Mouse (Mus musculus) hindbrain, embryonic 11.5 days (tissue): Measurements from ENCODE around the gene Wdr82. TPM values are rescaled to one million over a fixed set of nuclear protein-coding genes. Genes with fewer than 3 reads are reported as not detected.

Experiments
- ATAC-seq: fragments of 200-750 bp; cut with Nextera tagmentation; 2 replicates; pipeline ENCODE4 v1.8.0; 2017; ENCODE audit warnings: mild to moderate bottlenecking, moderate TSS enrichment, moderate library complexity; ENCODE audit not compliant: low FRiP score
- DNase-seq: peaks from one replicate; pipeline ENCODE4 v3.0.0-alpha.2; 2015; ENCODE audit warnings: low spot score
- H3K27ac ChIP-seq: fragments of 300-500 bp; sonication (generic); 2 replicates; pipeline ENCODE4 v1.5.1; 2014; ENCODE audit warnings: mild to moderate bottlenecking, low read depth, low read length
- H3K27me3 ChIP-seq: fragments of 300-500 bp; sonication (generic); 2 replicates; pipeline ENCODE4 v1.6.1; 2014; ENCODE audit warnings: mild to moderate bottlenecking, low read length, moderate library complexity, mixed read lengths; ENCODE audit not compliant: control insufficient read depth, insufficient read depth
- H3K36me3 ChIP-seq: fragments of 300-500 bp; sonication (generic); 2 replicates; pipeline ENCODE4 v1.6.1; 2014; ENCODE audit warnings: mild to moderate bottlenecking, low read length, moderate library complexity, mixed read lengths; ENCODE audit not compliant: control insufficient read depth, insufficient read depth
- H3K4me1 ChIP-seq: fragments of 300-500 bp; sonication (generic); replicated peaks from 2 replicates; pipeline ENCODE4 v1.6.1; 2014; ENCODE audit warnings: low read length, mixed read lengths; ENCODE audit not compliant: control insufficient read depth, insufficient read depth
- H3K4me2 ChIP-seq: fragments of 300-500 bp; sonication (generic); replicated peaks from 2 replicates; pipeline ENCODE4 v1.6.1; 2014; ENCODE audit warnings: mild to moderate bottlenecking, low read depth, low read length
- H3K4me3 ChIP-seq: fragments of 300-500 bp; sonication (generic); 2 replicates; pipeline ENCODE4 v1.5.1; 2014; ENCODE audit warnings: low read depth, low read length
- H3K9ac ChIP-seq: fragments of 300-500 bp; sonication (generic); 2 replicates; pipeline ENCODE4 v1.6.1; 2014; ENCODE audit warnings: low read depth, low read length
- H3K9me3 ChIP-seq: fragments of 300-500 bp; sonication (generic); 2 replicates; pipeline ENCODE4 v1.6.1; 2016; ENCODE audit warnings: low read length; ENCODE audit not compliant: control insufficient read depth
- WGBS: fragments of 180-500 bp; shearing (Covaris S2); extraction: QIAGEN DNeasy Blood & Tissue Kit; methylation state at CpG from one replicate; pipeline ENCODE4 v1.1.7; 2014; 5-methylcytosine and 5-hydroxymethylcytosine counted together
- polyA plus RNA-seq: library from polyadenylated mRNA; unstranded; fragments of >200 nt; fragmentation: Nextera tagmentation; extraction: Ambion mirVana; gene quantifications from 2 replicates; pipeline ENCODE4 v1.2.1, GENCODE M21; 2014

Wdr82 gene
- polyA plus RNA-seq, 1 experiment from 2014 or later, result 32.8 TPM

DNA sequence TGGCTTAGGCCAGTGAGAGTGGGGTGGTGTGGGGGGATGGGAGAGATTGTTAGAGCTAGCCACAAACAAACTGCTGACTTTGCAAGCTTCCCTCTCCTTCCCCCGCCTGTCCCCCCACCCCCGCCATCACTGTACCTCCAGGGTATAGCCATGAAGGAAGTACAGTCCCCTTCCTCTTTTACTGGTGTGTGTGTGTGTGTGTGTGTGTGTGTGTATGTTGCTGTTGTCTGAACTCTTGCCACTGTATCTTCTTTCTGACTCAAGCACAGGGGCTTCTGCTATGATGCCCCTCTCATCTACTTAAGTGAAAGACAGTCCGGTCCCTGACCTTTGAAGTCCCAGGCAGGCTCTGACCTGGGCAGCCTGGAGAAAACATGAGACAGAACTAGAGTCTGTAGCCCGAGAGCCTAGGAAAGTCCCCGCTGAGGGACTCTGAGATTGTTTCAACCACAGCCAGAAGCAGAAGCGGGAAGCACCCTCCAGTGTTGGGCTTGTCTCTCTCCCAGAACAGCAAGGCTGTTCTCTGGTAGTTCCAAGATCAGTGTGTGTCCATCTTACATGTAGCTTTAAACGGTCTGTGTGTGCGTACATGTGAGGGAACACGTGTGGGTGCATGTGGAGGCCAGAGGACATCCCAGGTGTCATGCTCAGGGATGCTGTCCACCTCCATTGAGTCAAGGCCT, 59.5 kb downstream of the Wdr82 start:
- Histone ChIP-seq H3K9me3 (no peaks in the 10 kb centered on the region), H3K27me3 (peaks cover 4% of the 10 kb centered on the region; the same call in 1 of the 2 replicates), H3K4me3 (no peak overlapping the region), H3K4me1 (no peaks in the 10 kb centered on the region; the same call in 1 of the 2 replicates), H3K27ac (no peak overlapping the region), H3K9ac (no peak overlapping the region), H3K36me3 (peaks cover 4% of the 10 kb centered on the region), H3K4me2 (no peak overlapping the region)
- WGBS, result 81% methylated on average over 9 of the region's 9 CpGs
- DNase-seq (no peak), ATAC-seq (no peak)

DNA sequence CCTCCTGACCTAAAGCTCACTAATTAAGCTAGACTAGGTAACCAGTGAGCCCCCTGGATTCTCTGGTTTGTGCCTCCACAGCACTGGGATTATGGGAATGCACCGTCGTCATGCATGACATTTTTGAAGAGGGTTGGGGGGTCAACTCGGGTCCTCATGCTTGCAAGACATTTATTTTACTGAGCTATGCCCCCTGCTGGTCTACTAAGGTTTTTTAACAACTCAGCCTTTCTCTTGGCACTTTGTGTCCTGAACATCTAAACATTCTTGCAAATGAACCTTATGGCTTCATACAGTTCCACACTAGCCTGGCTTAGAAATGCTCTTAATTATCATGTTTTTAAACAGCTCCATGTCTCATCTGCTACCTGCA, 60.0 kb downstream of the Wdr82 start:
- ATAC-seq (no peak), DNase-seq (no peak)
- H3K4me3 ChIP-seq, result no peak overlapping the region
- peaks cover 4% of the 10 kb centered on the region for H3K36me3 ChIP-seq
- no peak overlapping the region for H3K4me2 ChIP-seq
- H3K9me3 ChIP-seq, result no peaks in the 10 kb centered on the region
- H3K27ac ChIP-seq, result no peak overlapping the region
- H3K27me3 ChIP-seq, result peaks cover 4% of the 10 kb centered on the region; the same call in 1 of the 2 replicates
- no peaks in the 10 kb centered on the region; the same call in 1 of the 2 replicates for H3K4me1 ChIP-seq
- WGBS, result 60% methylated on average over 3 of the region's 3 CpGs
- no peak overlapping the region for H3K9ac ChIP-seq

DNA sequence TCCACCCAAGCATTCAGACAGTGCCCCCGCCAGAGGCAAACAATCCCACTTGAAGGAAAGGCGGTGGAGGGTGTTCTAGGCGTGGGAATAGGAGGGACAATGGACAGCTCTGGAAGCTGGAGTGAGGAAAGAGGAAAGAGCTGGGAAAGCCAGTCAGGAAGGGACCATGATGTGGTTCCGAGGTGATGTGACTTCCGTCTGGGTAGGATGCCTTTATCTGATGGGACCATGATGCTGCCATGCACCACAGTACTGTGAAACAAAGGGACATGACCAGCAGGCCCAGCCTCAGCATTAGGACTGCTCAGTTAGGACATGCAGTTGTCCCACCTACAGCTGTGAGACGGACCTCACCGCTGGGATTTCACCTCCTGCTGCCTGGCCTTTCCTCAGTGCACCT, 60.5 kb downstream of the Wdr82 start:
- H3K4me1 ChIP-seq, result no peaks in the 10 kb centered on the region
- H3K9ac ChIP-seq, result no peak overlapping the region
- H3K27me3 ChIP-seq, result peaks cover 2% of the 10 kb centered on the region; the same call in 1 of the 2 replicates
- DNase-seq, result no peak
- 83% methylated on average over 7 of the region's 7 CpGs for WGBS
- ATAC-seq, result no peak
- no peaks in the 10 kb centered on the region for H3K9me3 ChIP-seq
- no peak overlapping the region for H3K4me2 ChIP-seq
- no peak overlapping the region for H3K27ac ChIP-seq
- no peak overlapping the region for H3K4me3 ChIP-seq
- peaks cover 4% of the 10 kb centered on the region for H3K36me3 ChIP-seq

DNA sequence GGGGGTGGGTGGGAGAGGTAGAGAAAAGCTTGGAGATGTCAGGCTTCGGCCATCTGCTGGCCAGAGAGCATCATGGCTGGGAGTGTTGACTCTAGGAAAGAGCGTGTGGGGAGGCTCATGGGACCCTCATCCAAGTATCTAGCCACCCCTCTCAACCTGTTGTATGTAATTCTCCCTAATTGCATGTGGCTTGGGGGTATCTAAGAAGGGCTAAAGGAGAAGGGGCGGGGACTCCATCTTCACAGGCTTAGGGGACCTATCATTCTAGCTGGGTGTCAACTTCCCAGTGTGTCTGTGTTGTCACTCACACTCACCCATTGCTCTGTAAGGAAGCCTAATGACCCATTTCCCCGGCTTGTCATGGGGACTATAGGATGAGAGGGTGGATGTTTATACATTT, 61.1 kb downstream of the Wdr82 start:
- Histone ChIP-seq H3K4me3 (no peak overlapping the region), H3K9ac (no peak overlapping the region), H3K36me3 (peaks cover 6% of the 10 kb centered on the region), H3K4me2 (no peak overlapping the region), H3K27me3 (no peaks in the 10 kb centered on the region; the same call in 1 of the 2 replicates), H3K9me3 (no peaks in the 10 kb centered on the region), H3K4me1 (no peaks in the 10 kb centered on the region), H3K27ac (no peak overlapping the region)
- no peak for ATAC-seq
- no peak for DNase-seq
- WGBS, result 88% methylated on average over 4 of the region's 4 CpGs

DNA sequence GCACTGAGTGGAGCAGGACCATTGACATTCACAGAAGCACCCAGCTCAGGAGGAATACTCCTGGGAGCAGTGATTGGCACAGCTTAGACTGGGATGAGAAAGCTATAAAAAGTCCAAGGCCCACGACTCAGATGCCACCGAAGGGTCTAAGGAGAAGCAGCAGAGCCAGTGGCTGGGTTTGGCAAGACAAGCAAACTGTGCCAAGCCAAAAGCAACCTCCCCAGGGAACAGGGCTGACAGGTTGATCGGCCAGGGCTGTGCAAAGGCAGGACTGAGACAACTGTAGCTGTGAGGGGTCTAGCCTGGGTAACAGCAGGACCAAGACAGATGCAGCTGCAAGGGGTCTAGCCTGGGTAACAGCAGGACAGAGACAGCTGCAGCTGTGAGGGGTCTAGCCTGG, 62.2 kb downstream of the Wdr82 start:
- Histone ChIP-seq H3K4me1 (no peaks in the 10 kb centered on the region), H3K4me3 (no peak overlapping the region), H3K9me3 (no peaks in the 10 kb centered on the region), H3K4me2 (no peak overlapping the region), H3K27ac (no peak overlapping the region), H3K36me3 (peaks cover 8% of the 10 kb centered on the region), H3K27me3 (no peaks in the 10 kb centered on the region; the same call in 1 of the 2 replicates), H3K9ac (no peak overlapping the region)
- WGBS, result 91% methylated on average over 3 of the region's 3 CpGs
- ATAC-seq (no peak), DNase-seq (no peak)

DNA sequence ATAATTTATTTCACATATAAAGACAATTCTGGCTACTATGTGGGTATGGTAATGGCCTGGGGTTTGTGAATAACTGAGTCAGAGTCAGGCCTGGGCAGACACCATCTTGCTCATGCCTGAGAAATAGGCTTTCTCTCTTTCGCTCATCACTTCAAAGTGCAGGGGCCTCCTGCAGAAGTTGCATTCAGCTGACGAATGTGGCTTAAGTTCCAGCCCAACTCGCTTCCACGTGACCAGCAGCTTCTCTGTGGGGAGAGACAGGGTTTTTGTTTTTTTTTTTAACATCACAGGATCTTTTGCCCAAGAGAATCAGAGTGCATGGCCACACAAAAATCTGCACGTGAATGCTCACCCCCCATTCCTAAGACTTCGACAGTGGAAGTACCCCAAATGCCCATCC, 63.2 kb downstream of the Wdr82 start:
- peaks cover 8% of the 10 kb centered on the region for H3K36me3 ChIP-seq

DNA sequence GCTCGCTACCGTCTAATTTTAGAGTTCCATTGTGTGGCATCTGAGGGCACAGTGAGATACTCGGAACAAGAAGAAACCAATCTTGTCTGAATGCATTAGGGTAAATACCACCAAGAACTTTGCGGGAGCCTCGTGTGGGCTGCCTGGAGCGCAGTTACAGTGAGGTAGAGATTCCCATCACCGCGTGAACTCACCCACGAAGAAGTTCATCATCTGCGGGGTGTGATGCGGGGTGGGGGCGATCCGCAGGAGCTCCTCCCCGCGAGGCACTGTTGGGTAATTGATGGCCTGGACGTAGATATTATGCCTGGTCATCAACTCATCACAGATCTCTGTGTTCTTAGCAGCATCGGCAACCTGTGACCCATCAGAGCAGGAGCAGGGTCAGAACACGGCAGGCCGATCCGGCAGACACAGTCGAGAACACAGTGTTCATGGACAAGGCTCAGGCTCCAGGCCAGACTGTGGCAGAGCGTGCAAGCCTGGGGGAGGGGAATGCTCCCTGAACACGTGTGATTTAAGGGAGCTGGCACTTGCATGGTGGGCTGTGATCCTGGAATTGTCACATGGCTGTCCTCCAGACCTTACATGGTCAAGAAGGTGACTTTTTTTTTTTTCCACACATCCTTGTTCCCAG, 64.6 kb downstream of the Wdr82 start:
- Histone ChIP-seq H3K4me1 (no peaks in the 10 kb centered on the region), H3K27ac (no peak overlapping the region), H3K9ac (no peak overlapping the region), H3K9me3 (no peaks in the 10 kb centered on the region), H3K4me3 (no peak overlapping the region), H3K4me2 (no peak overlapping the region), H3K36me3 (peaks cover 8% of the 10 kb centered on the region), H3K27me3 (no peaks in the 10 kb centered on the region; the same call in 1 of the 2 replicates)
- ATAC-seq (no peak), DNase-seq (no peak)
- WGBS, result 92% methylated on average over 23 of the region's 23 CpGs

More for the DNA sequence above, 63.2 kb downstream of the Wdr82 start:
- Histone ChIP-seq H3K4me1 (no peaks in the 10 kb centered on the region), H3K9me3 (no peaks in the 10 kb centered on the region), H3K27me3 (no peaks in the 10 kb centered on the region; the same call in 1 of the 2 replicates), H3K4me3 (no peak overlapping the region), H3K9ac (no peak overlapping the region), H3K27ac (no peak overlapping the region), H3K4me2 (no peak overlapping the region)
- no peak for DNase-seq
- 81% methylated on average over 6 of the region's 6 CpGs for WGBS
- ATAC-seq, result no peak

DNA sequence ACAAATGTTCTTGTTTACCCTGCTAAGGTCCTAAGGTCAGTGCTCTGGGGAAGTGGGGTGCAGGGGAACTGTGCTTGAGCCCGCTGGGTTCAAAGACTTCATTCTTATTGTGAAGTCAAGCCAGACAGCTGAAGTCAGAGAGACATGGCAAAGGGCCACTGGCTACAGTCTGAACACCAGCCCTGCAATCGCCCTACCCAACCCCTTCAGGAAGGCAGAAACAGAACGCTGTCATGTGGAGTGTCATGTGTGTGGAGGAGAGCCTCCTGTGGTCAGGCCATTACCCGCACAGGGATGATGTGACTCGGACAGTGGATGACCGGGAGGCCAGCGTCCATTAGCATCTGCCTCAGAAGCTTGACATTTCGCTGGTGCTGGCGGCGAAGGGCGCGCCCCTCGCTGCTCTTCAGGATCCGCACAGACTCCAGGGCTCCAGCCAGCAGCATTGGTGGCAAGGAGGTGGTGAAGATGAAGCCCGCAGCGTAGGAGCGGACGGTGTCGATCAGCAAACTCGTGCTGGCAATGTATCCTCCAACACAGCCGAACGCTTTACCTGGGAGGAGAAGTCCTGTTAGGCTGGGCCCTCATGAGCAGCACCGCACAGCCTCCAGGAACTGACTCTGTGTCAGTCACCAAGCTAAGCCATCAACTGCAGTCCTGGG, 65.6 kb downstream of the Wdr82 start:
- DNase-seq (no peak), ATAC-seq (no peak)
- 90% methylated on average over 23 of the region's 23 CpGs for WGBS
- no peak overlapping the region for H3K9ac ChIP-seq
- H3K27me3 ChIP-seq, result no peaks in the 10 kb centered on the region
- no peaks in the 10 kb centered on the region for H3K4me1 ChIP-seq
- H3K27ac ChIP-seq, result no peak overlapping the region
- no peaks in the 10 kb centered on the region for H3K9me3 ChIP-seq
- H3K4me3 ChIP-seq, result no peak overlapping the region
- peaks cover 12% of the 10 kb centered on the region for H3K36me3 ChIP-seq
- H3K4me2 ChIP-seq, result no peak overlapping the region
